Mouse (Mus musculus) MEL (cell line): ENCODE data around the gene Gm26566. TPM values are rescaled to one million over a fixed set of nuclear protein-coding genes. Genes with fewer than 3 reads are reported as not detected.

Experiments used
- DNase-seq: peaks from one replicate; pipeline ENCODE4 v3.0.0; 2011; ENCODE audit warnings: low read depth, low spot score
- H3K27ac ChIP-seq: 2 replicates; pipeline ENCODE4 v1.5.1; 2012; ENCODE audit warnings: low read depth, mild to moderate bottlenecking, control low read depth, low read length, moderate library complexity; ENCODE audit not compliant: control insufficient read depth
- H3K27me3 ChIP-seq, 2 experiments: fragments of 150-350 bp in 1 of 2; sonication (generic) in 1 of 2; 2 replicates each; pipeline ENCODE4 v1.6.1; 2012; ENCODE audit warnings: low read length in 2 of 2, mild to moderate bottlenecking in 2 of 2, improper control_type of control experiment in 1 of 2, moderate library complexity in 1 of 2; ENCODE audit not compliant: insufficient read depth in 2 of 2, control insufficient read depth in 1 of 2
- H3K36me3 ChIP-seq, 2 experiments: 2 replicates each; pipeline ENCODE4 v1.6.1; 2012 to 2014; ENCODE audit warnings: low read length in 2 of 2, improper control_type of control experiment in 1 of 2, inconsistent platforms in 1 of 2, mild to moderate bottlenecking in 1 of 2; ENCODE audit not compliant: insufficient read depth in 2 of 2, control insufficient read depth in 1 of 2
- H3K4me1 ChIP-seq, 2 experiments: fragments of 150-350 bp in 1 of 2; sonication (generic) in 1 of 2; 2 replicates each; pipeline ENCODE4 v1.6.1; 2012; ENCODE audit warnings: low read length in 2 of 2, improper control_type of control experiment in 1 of 2, mild to moderate bottlenecking in 1 of 2; ENCODE audit not compliant: insufficient read depth in 2 of 2, control insufficient read depth in 1 of 2
- H3K4me3 ChIP-seq, 2 experiments: fragments of 150-350 bp in 1 of 2; sonication (generic) in 1 of 2; 2 replicates each; pipeline ENCODE4 v1.5.1; 2012; ENCODE audit warnings: low read depth in 2 of 2, low read length in 2 of 2, mild to moderate bottlenecking in 2 of 2, moderate library complexity in 2 of 2, control low read depth in 1 of 2, improper control_type of control experiment in 1 of 2; ENCODE audit not compliant: control insufficient read depth in 1 of 2, insufficient read depth in 1 of 2
- H3K79me2 ChIP-seq: 2 replicates; pipeline ENCODE4 v1.6.1; 2012; ENCODE audit warnings: mild to moderate bottlenecking, low read length, moderate library complexity; ENCODE audit not compliant: control insufficient read depth, poor library complexity, insufficient read depth
- H3K9ac ChIP-seq: 2 replicates; pipeline ENCODE4 v1.6.1; 2012; ENCODE audit warnings: low read depth, mild to moderate bottlenecking, control low read depth, low read length, moderate library complexity; ENCODE audit not compliant: control insufficient read depth, poor library complexity, severe bottlenecking
- H3K9me3 ChIP-seq: fragments of 150-350 bp; sonication (generic); replicated peaks from 2 replicates; pipeline ENCODE4 v1.6.1; 2012; ENCODE audit warnings: mild to moderate bottlenecking, low read length, improper control_type of control experiment, moderate library complexity; ENCODE audit not compliant: insufficient read depth
- BHLHE40 ChIP-seq: IDR thresholded peaks from 2 replicates; pipeline ENCODE4 v1.6.1; 2012; ENCODE audit warnings: low read depth, mild to moderate bottlenecking, inconsistent platforms, low read length, improper control_type of control experiment, borderline replicate concordance
- CHD1 ChIP-seq: IDR thresholded peaks from 2 replicates; pipeline ENCODE4 v1.6.1; 2012; ENCODE audit warnings: low read depth, mild to moderate bottlenecking, inconsistent platforms, low read length, improper control_type of control experiment
- CTCF ChIP-seq, 3 experiments: IDR thresholded peaks in 2 of 3; conservative IDR thresholded peaks in 1 of 3; 2 replicates each; pipeline ENCODE4 v1.5.1; 2011 to 2012; ENCODE audit warnings: low read length in 3 of 3, low read depth in 2 of 3, mild to moderate bottlenecking in 2 of 3, improper control_type of control experiment in 1 of 3, inconsistent platforms in 1 of 3, mixed read lengths in 1 of 3, moderate library complexity in 1 of 3; ENCODE audit not compliant: control insufficient read depth in 1 of 3, insufficient read depth in 1 of 3, poor library complexity in 1 of 3, severe bottlenecking in 1 of 3
- E2F4 ChIP-seq: IDR thresholded peaks from 2 replicates; pipeline ENCODE4 v1.6.1; 2011; ENCODE audit warnings: low read depth, low read length, improper control_type of control experiment, borderline replicate concordance
- ELF1 ChIP-seq: IDR thresholded peaks from 2 replicates; pipeline ENCODE4 v1.6.1; 2014; ENCODE audit warnings: low read depth, mild to moderate bottlenecking, inconsistent platforms, low read length, improper control_type of control experiment, moderate library complexity
- EP300 ChIP-seq, 2 experiments: IDR thresholded peaks; 2 replicates each; pipeline ENCODE4 v1.6.1; 2011; ENCODE audit warnings: improper control_type of control experiment in 2 of 2, low read length in 2 of 2, low read depth in 1 of 2, mild to moderate bottlenecking in 1 of 2
- ETS1 ChIP-seq: IDR thresholded peaks from 2 replicates; pipeline ENCODE4 v1.6.1; 2012; ENCODE audit warnings: low read depth, mild to moderate bottlenecking, inconsistent platforms, low read length, improper control_type of control experiment, moderate library complexity
- GABPA ChIP-seq: IDR thresholded peaks from 2 replicates; pipeline ENCODE4 v1.6.1; 2012; ENCODE audit warnings: low read depth, mild to moderate bottlenecking, inconsistent platforms, low read length, improper control_type of control experiment, moderate library complexity
- GATA1 ChIP-seq: IDR thresholded peaks from 2 replicates; pipeline ENCODE4 v1.6.1; 2011; ENCODE audit warnings: low read depth, low read length, improper control_type of control experiment
- HCFC1 ChIP-seq: IDR thresholded peaks from 2 replicates; pipeline ENCODE4 v1.6.1; 2012; ENCODE audit warnings: low read depth, mild to moderate bottlenecking, inconsistent platforms, low read length, improper control_type of control experiment, moderate library complexity
- JUND ChIP-seq: IDR thresholded peaks from 2 replicates; pipeline ENCODE4 v1.6.1; 2011; ENCODE audit warnings: low read depth, mild to moderate bottlenecking, improper control_type of control experiment, low read length
- KAT2A ChIP-seq: conservative IDR thresholded peaks from 2 replicates; pipeline ENCODE4 v1.6.1; 2012; ENCODE audit warnings: low read depth, low read length, improper control_type of control experiment, inconsistent platforms
- MEF2A ChIP-seq: IDR thresholded peaks from 2 replicates; pipeline ENCODE4 v1.6.1; 2014; ENCODE audit warnings: low read depth, mild to moderate bottlenecking, inconsistent platforms, low read length, improper control_type of control experiment; ENCODE audit not compliant: poor library complexity, insufficient replicate concordance, severe bottlenecking; ENCODE audit errors: extremely low read depth
- MXI1 ChIP-seq: IDR thresholded peaks from 2 replicates; pipeline ENCODE4 v1.6.1; 2011; ENCODE audit warnings: mild to moderate bottlenecking, low read depth, low read length, improper control_type of control experiment
- MYB ChIP-seq: IDR thresholded peaks from 2 replicates; pipeline ENCODE4 v1.6.1; 2011; ENCODE audit warnings: mild to moderate bottlenecking, low read depth, low read length, improper control_type of control experiment
- NRF1 ChIP-seq: IDR thresholded peaks from 2 replicates; pipeline ENCODE4 v1.6.1; 2014; ENCODE audit warnings: low read depth, mild to moderate bottlenecking, inconsistent platforms, low read length, improper control_type of control experiment, moderate library complexity; ENCODE audit not compliant: poor library complexity, insufficient read depth, severe bottlenecking
- POLR2AphosphoS5 ChIP-seq: IDR thresholded peaks from 2 replicates; pipeline ENCODE4 v1.6.1; 2012; ENCODE audit warnings: low read depth, borderline replicate concordance, mild to moderate bottlenecking, inconsistent platforms, low read length, moderate library complexity, mixed read lengths
- RAD21 ChIP-seq: IDR thresholded peaks from 2 replicates; pipeline ENCODE4 v1.6.1; 2011; ENCODE audit warnings: mild to moderate bottlenecking, low read depth, low read length, improper control_type of control experiment
- RCOR1 ChIP-seq: IDR thresholded peaks from 2 replicates; pipeline ENCODE4 v1.6.1; 2012; ENCODE audit warnings: low read depth, mild to moderate bottlenecking, inconsistent platforms, low read length, improper control_type of control experiment
- SIN3A ChIP-seq: IDR thresholded peaks from 2 replicates; pipeline ENCODE4 v1.6.1; 2012; ENCODE audit warnings: low read length, improper control_type of control experiment, inconsistent platforms
- SMC3 ChIP-seq: IDR thresholded peaks from 2 replicates; pipeline ENCODE4 v1.6.1; 2011; ENCODE audit warnings: low read depth, low read length, improper control_type of control experiment
- TBP ChIP-seq: IDR thresholded peaks from 2 replicates; pipeline ENCODE4 v1.8.0; 2011; ENCODE audit warnings: low read depth, low read length, improper control_type of control experiment
- TCF12 ChIP-seq: IDR thresholded peaks from 2 replicates; pipeline ENCODE4 v1.6.1; 2014; ENCODE audit warnings: low read depth, mild to moderate bottlenecking, inconsistent platforms, low read length, improper control_type of control experiment, moderate library complexity
- UBTF ChIP-seq: IDR thresholded peaks from 2 replicates; pipeline ENCODE4 v1.6.1; 2012; ENCODE audit warnings: low read depth, mild to moderate bottlenecking, inconsistent platforms, low read length, improper control_type of control experiment, moderate library complexity, borderline replicate concordance; ENCODE audit not compliant: insufficient read depth
- USF1 ChIP-seq: IDR thresholded peaks from 2 replicates; pipeline ENCODE4 v1.6.1; 2014; ENCODE audit warnings: low read depth, mild to moderate bottlenecking, inconsistent platforms, low read length, improper control_type of control experiment, moderate library complexity
- USF2 ChIP-seq, 2 experiments: IDR thresholded peaks; 2 replicates each; pipeline ENCODE4 v1.6.1; 2011 to 2012; ENCODE audit warnings: improper control_type of control experiment in 2 of 2, low read length in 2 of 2, borderline replicate concordance in 1 of 2, inconsistent platforms in 1 of 2, low read depth in 1 of 2, mild to moderate bottlenecking in 1 of 2; ENCODE audit not compliant: insufficient read depth in 1 of 2
- ZC3H11A ChIP-seq: IDR thresholded peaks from 2 replicates; pipeline ENCODE4 v1.6.1; 2012; ENCODE audit warnings: low read depth, mild to moderate bottlenecking, inconsistent platforms, low read length, improper control_type of control experiment
- ZMIZ1 ChIP-seq: IDR thresholded peaks from 2 replicates; pipeline ENCODE4 v1.6.1; 2012; ENCODE audit warnings: low read depth, mild to moderate bottlenecking, inconsistent platforms, low read length, improper control_type of control experiment, moderate library complexity
- ZNF384 ChIP-seq: IDR thresholded peaks from 2 replicates; pipeline ENCODE4 v1.6.1; 2012; ENCODE audit warnings: low read depth, mild to moderate bottlenecking, inconsistent platforms, low read length, improper control_type of control experiment
- polyA plus RNA-seq, 2 experiments: library from polyadenylated mRNA; stranded (reverse) in 1 of 2; unstranded in 1 of 2; fragments of >175 nt in 1 of 2; fragments of >200 nt in 1 of 2; gene quantifications; 2 replicates each; pipeline versions ENCODE4 v1.2.1 to v1.2.4; 2012; ENCODE audit warnings: low replicate concordance in 2 of 2, low read depth in 1 of 2; ENCODE audit not compliant: insufficient read length in 2 of 2, insufficient read depth in 1 of 2, missing spikeins in 1 of 2
- total RNA-seq: library from RNA; depleted of rRNA; stranded (reverse); fragments of 300-350 nt; gene quantifications from 2 replicates; pipeline ENCODE4 v1.2.3, GENCODE M21; 2012

Gene Gm26566
- total and polyA plus RNA-seq, 3 experiments: 0.40 to 9.8 TPM; not detected in 1

- no peak for TF ChIP-seq MXI1
- TF ChIP-seq RAD21: peak; percentile 25
- no peak for TF ChIP-seq E2F4
- 0 out of 2 replicates have a peak, but pooled peaks have one; percentile 35 for TF ChIP-seq ETS1
- no peak for TF ChIP-seq BHLHE40
- no peak for TF ChIP-seq EP300 (IDR thresholded peaks at IDR 0.05; ENCODE audit: low read depth in 1 of 2, low read length in 2 of 2)
- no peak for TF ChIP-seq USF2 (IDR thresholded peaks at IDR 0.05; ENCODE audit: borderline replicate concordance in 1 of 2, insufficient read depth in 1 of 2, low read depth in 1 of 2, low read length in 2 of 2)
- peak; percentile 68 for TF ChIP-seq ZNF384
- no peak for TF ChIP-seq TCF12
- no peak for TF ChIP-seq MYB
- no peak for TF ChIP-seq JUND
Measured at GRCm38 (mm10) chr4:88727324-88727723, 5.7 kb downstream of the Gm26566 start (continued).

DNA sequence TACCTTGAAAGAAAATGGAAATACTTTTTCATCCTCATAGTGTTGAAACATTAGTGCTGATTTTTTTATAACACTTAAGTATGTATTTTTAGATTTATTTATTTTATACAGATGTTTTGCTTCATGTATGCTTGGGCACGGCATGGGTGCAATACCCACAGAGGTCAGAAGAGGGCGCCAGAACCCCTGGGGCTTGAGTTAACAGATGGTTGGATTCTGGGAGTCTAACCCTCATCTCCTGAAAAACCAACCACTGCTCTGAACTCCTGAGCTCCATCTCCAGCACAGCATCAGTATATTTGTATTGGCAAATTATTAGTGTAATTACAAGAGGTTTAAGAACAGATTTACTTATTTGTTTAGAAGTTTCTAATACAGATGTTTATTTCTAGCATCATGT lies 16.9 kb downstream of the Gm26566 start:
- DNase-seq: peak; percentile 77
- H3K9ac ChIP-seq: no peak overlapping the region
- no peaks in the 10 kb centered on the region for H3K36me3 ChIP-seq
- no peaks in the 10 kb centered on the region for H3K79me2 ChIP-seq
- H3K27ac ChIP-seq: no peak overlapping the region
- no peak for TF ChIP-seq HCFC1
- no peak for TF ChIP-seq GATA1
- TF ChIP-seq UBTF: no peak
- no peak for TF ChIP-seq E2F4
- no peak for TF ChIP-seq ZMIZ1
- no peak for TF ChIP-seq MEF2A
- TF ChIP-seq TBP: no peak
- TF ChIP-seq ELF1: no peak
- no peak for TF ChIP-seq MXI1
- TF ChIP-seq CHD1: no peak
- TF ChIP-seq GABPA: no peak
- peak; percentile 82 for TF ChIP-seq SMC3
- no peak for TF ChIP-seq NRF1
- TF ChIP-seq JUND: no peak
- TF ChIP-seq ETS1: no peak
- TF ChIP-seq POLR2AphosphoS5: no peak
- no peak; the same call in 1 of the 2 replicates for TF ChIP-seq SIN3A
- no peak for TF ChIP-seq TCF12
- no peak for TF ChIP-seq ZNF384
- TF ChIP-seq CTCF (IDR thresholded peaks at IDR 0.05 in 2 of 3, conservative IDR thresholded peaks at IDR 0.05 in 1 of 3; ENCODE audit: control insufficient read depth in 1 of 3, insufficient read depth in 1 of 3, low read depth in 2 of 3, low read length in 3 of 3, poor library complexity in 1 of 3, severe bottlenecking in 1 of 3): peak; percentile 90 to 96 (median 91)
- TF ChIP-seq KAT2A: no peak
- peak; percentile 74 for TF ChIP-seq ZC3H11A
- TF ChIP-seq MYB: no peak
- 0 out of 2 replicates have a peak, but pooled peaks have one; percentile 37 for TF ChIP-seq RCOR1
- TF ChIP-seq RAD21: peak; percentile 82
- TF ChIP-seq USF1: no peak
- H3K4me1 ChIP-seq: no peaks in the 10 kb centered on the region
- peaks cover 8 to 9% of the 10 kb centered on the region in 2 experiments for H3K27me3 ChIP-seq
- H3K4me3 ChIP-seq: no peak overlapping the region
- no peaks in the 10 kb centered on the region for H3K9me3 ChIP-seq
